Comparison of ENCODE assay signal across 8 mouse cellular contexts in genomic region chr4:57294971-57295656, GRCm38 (mm10). TPM values are rescaled to one million over a fixed set of nuclear protein-coding genes. Genes with fewer than 3 reads are reported as not detected.
DNase-seq lines count a peak whose midpoint lies in the region; ATAC-seq lines count a peak whose summit lies in the region.

No protein-coding gene starts in this region.

- no peak overlapping the region for H3K4me2 ChIP-seq in liver, embryonic 11.5 days
- H3K4me2 ChIP-seq in heart, embryonic 14.5 days (ENCODE audit: low read length), result no peak overlapping the region

- H3K4me1 ChIP-seq in liver, embryonic 11.5 days (replicated peaks; ENCODE audit: control insufficient read depth, insufficient read depth, low read length), result peaks cover 8% of the 10 kb centered on the region; the same call in 1 of the 2 replicates
- H3K4me1 ChIP-seq in heart, embryonic 14.5 days (ENCODE audit: control insufficient read depth in 2 of 2, insufficient read depth in 2 of 2, low read length in 2 of 2), result peaks cover 16 to 22% of the 10 kb centered on the region in 2 experiments

- no peak overlapping the region for H3K4me3 ChIP-seq in liver, embryonic 11.5 days (ENCODE audit: low read depth, low read length)
- no peak overlapping the region for H3K4me3 ChIP-seq in heart, embryonic 14.5 days (ENCODE audit: control insufficient read depth in 1 of 2, insufficient read depth in 1 of 2, low read depth in 1 of 2, low read length in 2 of 2)

- no peaks in the 10 kb centered on the region for H3K9me3 ChIP-seq in liver, embryonic 11.5 days (ENCODE audit: control insufficient read depth, low read length)
- no peaks in the 10 kb centered on the region for H3K9me3 ChIP-seq in heart, embryonic 14.5 days (ENCODE audit: control insufficient read depth, low read length)

- H3K36me3 ChIP-seq in liver, embryonic 11.5 days (ENCODE audit: control insufficient read depth, insufficient read depth, low read length), result no peaks in the 10 kb centered on the region
- no peaks in the 10 kb centered on the region for H3K36me3 ChIP-seq in heart, embryonic 14.5 days (ENCODE audit: control insufficient read depth, insufficient read depth, low read length)

- peaks cover 25% of the 10 kb centered on the region for H3K27me3 ChIP-seq in liver, embryonic 11.5 days (replicated peaks; ENCODE audit: control insufficient read depth, insufficient read depth, low read length)
- H3K27me3 ChIP-seq in heart, embryonic 14.5 days (ENCODE audit: control insufficient read depth, insufficient read depth, low read length), result peaks cover 11% of the 10 kb centered on the region

- WGBS in liver, embryonic 11.5 days, result 68% methylated on average over 9 of the region's 9 CpGs
- 40% methylated on average over 9 of the region's 9 CpGs for WGBS in heart, embryonic 14.5 days

- no peak for ATAC-seq in liver, embryonic 11.5 days (replicated peaks; ENCODE audit: low FRiP score)
- ATAC-seq in heart, embryonic 14.5 days (ENCODE audit: insufficient number of reproducible peaks, insufficient read depth, low FRiP score, low read depth), result peak; percentile 72

- no peak overlapping the region; the same call in 1 of the 2 replicates for H3K27ac ChIP-seq in liver, embryonic 11.5 days (ENCODE audit: low read depth, low read length)
- peak overlapping the region in 1 of 2 experiments; percentile 10; a peak in 1 of 4 replicates for H3K27ac ChIP-seq in heart, embryonic 14.5 days (replicated peaks in 1 of 2; ENCODE audit: control insufficient read depth in 1 of 2, insufficient read depth in 1 of 2, low read depth in 2 of 2, low read length in 2 of 2)

- DNase-seq in liver, result peak; percentile 14
- no peak for DNase-seq in liver, embryonic 11.5 days (ENCODE audit: low spot score)
- DNase-seq in cerebellum, adult 8-10 months, result peak; percentile 75
- DNase-seq in lung, adult 18-20 months, result peak; percentile 86 to 89
- DNase-seq in testis, postnatal 14 days (ENCODE audit: low spot score), result peak; percentile 63
- no peak for DNase-seq in layer of hippocampus, adult 8-10 months (ENCODE audit: low spot score in 2 of 2)
- DNase-seq in yolk sac, embryonic 10.5 days (ENCODE audit: low spot score), result no peak

- H3K9ac ChIP-seq in liver, embryonic 11.5 days (ENCODE audit: low read depth, low read length), result no peak overlapping the region
- H3K9ac ChIP-seq in heart, embryonic 14.5 days (ENCODE audit: low read length), result no peak overlapping the region

RNA-seq across cellular contexts. Expression of gene Ptpn3, which starts 6.5 kb away (rescaled TPM):
- polyA plus RNA-seq in liver, embryonic 11.5 days (2014; fragmentation: Nextera tagmentation; extraction: Ambion mirVana), result 0.68 and 0.89 TPM in 2 replicates
- 3.3 and 3.8 TPM in 2 replicates for polyA plus RNA-seq in heart, embryonic 14.5 days (2014; fragmentation: Nextera tagmentation; extraction: Ambion mirVana)
- total RNA-seq in layer of hippocampus, adult 8-10 months (2022), result 10 to 100 TPM; 67.3 to 86.5 (median 79.2) TPM

Comparison
In these comparisons a context has a peak if more than half of its experiments do, and no peak if none do; other contexts are left out.
1. DNase-seq: peak in liver (single experiment), cerebellum, adult 8-10 months (single experiment), lung, adult 18-20 months (2 of 2) and testis, postnatal 14 days (single experiment); none in liver, embryonic 11.5 days (single experiment), layer of hippocampus, adult 8-10 months (0 of 2) and yolk sac, embryonic 10.5 days (single experiment).